Mouse (Mus musculus): ENCODE measurements at regions not wholly inside any gene's neighbourhood (a gene's known extent, or its start where the extent isn't known, plus 50 kb on each side); places are given as distances from the start of the nearest gene placed in this dataset.

- no peak for TF ChIP-seq CTCF (conservative IDR thresholded peaks at IDR 0.05 in 1 of 2, IDR thresholded peaks at IDR 0.05 in 1 of 2; ENCODE audit: low read depth in 2 of 2, low read length in 2 of 2)
- no peak for TF ChIP-seq POLR2A (IDR thresholded peaks at IDR 0.05; ENCODE audit: low read depth, low read length)
- TF ChIP-seq MAX (IDR thresholded peaks at IDR 0.05; ENCODE audit: low read length): no peak
- TF ChIP-seq E2F4 (IDR thresholded peaks at IDR 0.05; ENCODE audit: insufficient replicate concordance, low read depth, low read length): no peak
- no peak for TF ChIP-seq USF1 (IDR thresholded peaks at IDR 0.05; ENCODE audit: low read depth, low read length)
- TF ChIP-seq USF2 (conservative IDR thresholded peaks at IDR 0.05; ENCODE audit: low read depth, low read length): no peak
- no peak for TF ChIP-seq MEF2A (IDR thresholded peaks at IDR 0.05; ENCODE audit: borderline replicate concordance, low read depth, low read length)
- no peak for TF ChIP-seq JUND (conservative IDR thresholded peaks at IDR 0.05; ENCODE audit: low read depth, low read length)
Observed at GRCm38 (mm10) chr1:92751700-92752136, 79.7 kb upstream of the Gpc1 start.
